Comparison of ENCODE assay signal across 12 mouse cellular contexts in the genomic region with DNA sequence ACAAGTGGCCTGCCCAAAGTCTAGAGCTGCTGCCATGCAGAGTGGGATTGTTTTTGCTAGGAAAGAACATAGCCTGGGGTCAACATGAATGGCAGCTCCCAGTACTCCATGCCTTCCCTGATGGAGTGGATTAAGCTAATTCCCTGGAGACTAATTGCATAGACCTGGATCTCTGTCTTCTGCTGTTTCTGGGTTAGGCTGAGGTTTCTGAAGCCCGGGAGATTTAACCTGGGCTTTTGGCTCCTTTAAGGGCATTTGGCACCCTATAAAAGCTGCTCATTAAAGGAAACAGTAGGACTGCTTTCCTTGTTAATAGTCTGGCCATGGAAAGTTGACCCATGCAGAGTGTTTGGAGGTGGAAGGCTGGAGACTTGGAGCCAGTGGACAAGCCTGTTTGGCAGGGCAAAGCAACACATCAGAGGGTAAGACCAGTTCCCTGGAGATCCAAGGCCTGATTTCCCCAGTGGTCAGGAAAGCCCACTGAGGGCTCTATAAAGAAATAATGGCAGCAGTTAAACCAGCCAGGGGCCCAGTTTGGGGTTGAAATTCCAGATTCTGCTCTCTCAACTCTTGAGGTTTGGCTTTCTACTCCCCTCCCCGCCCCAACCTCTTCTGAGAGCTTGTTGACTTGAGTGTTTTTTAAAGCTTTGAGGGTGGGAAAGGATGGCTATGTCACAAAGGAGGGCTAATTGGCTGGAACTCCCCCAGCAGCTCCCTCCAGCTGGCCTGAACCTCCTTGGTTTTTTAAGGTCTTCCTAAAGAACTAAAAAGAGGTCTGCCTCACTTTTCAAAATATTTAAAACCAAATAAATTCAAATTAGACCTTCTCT.
DNase-seq lines count a peak whose midpoint lies in the region; ATAC-seq lines count a peak whose summit lies in the region.
"Had no signal": no experiment of that assay in that cellular context is flagged by ENCODE, and none has a peak within 500 bp of the region (broad histone marks: within the 10 kb centered on the region; RNA-seq: fewer than 3 reads in every experiment).

No protein-coding gene starts in this region.

- H3K36me3 ChIP-seq in kidney, embryonic 15.5 days = no peaks in the 10 kb centered on the region
- no peaks in the 10 kb centered on the region for H3K36me3 ChIP-seq in limb, embryonic 15.5 days

- H3K9me3 ChIP-seq in kidney, embryonic 15.5 days (replicated peaks) = no peaks in the 10 kb centered on the region
- H3K9me3 ChIP-seq in limb, embryonic 15.5 days = no peaks in the 10 kb centered on the region

- H3K27ac ChIP-seq in kidney, embryonic 15.5 days = no peak overlapping the region
- no peak overlapping the region for H3K27ac ChIP-seq in limb, embryonic 15.5 days
- H3K27ac ChIP-seq: liver, embryonic 14.5 days had no signal

- no peak overlapping the region for H3K9ac ChIP-seq in kidney, embryonic 15.5 days
- no peak overlapping the region for H3K9ac ChIP-seq in limb, embryonic 15.5 days
- H3K9ac ChIP-seq: liver, embryonic 14.5 days had no signal

- no peak for ATAC-seq in kidney, embryonic 15.5 days (replicated peaks; ENCODE audit: low FRiP score)
- peak; percentile 55; the same call in 1 of the 2 replicates for ATAC-seq in limb, embryonic 15.5 days (ENCODE audit: insufficient number of reproducible peaks, low FRiP score, low TSS enrichment, low read depth)
- ATAC-seq: intestine, embryonic 16.5 days had no signal

- H3K4me2 ChIP-seq in kidney, embryonic 15.5 days = no peak overlapping the region
- no peak overlapping the region for H3K4me2 ChIP-seq in limb, embryonic 15.5 days

- H3K27me3 ChIP-seq in kidney, embryonic 15.5 days = no peaks in the 10 kb centered on the region
- no peaks in the 10 kb centered on the region for H3K27me3 ChIP-seq in limb, embryonic 15.5 days

- peaks cover 17% of the 10 kb centered on the region for H3K4me1 ChIP-seq in kidney, embryonic 15.5 days
- H3K4me1 ChIP-seq in limb, embryonic 15.5 days = peaks cover 14% of the 10 kb centered on the region

- WGBS in kidney, embryonic 15.5 days = 38% methylated on average over 2 of the region's 2 CpGs
- 28% methylated on average over 2 of the region's 2 CpGs for WGBS in limb, embryonic 15.5 days

- peak; percentile 19 for DNase-seq in kidney, postnatal 10 days
- DNase-seq in fibroblast of lung, adult 2 months (ENCODE audit: low read depth) = peak; percentile 36
- peak; percentile 47 to 80 for DNase-seq in layer of hippocampus, adult 8-10 months (ENCODE audit: low spot score in 2 of 2)
- DNase-seq in lung, postnatal 10 days = no peak
- no peak for DNase-seq in cerebellum, adult 18-20 months
- DNase-seq: cerebellum, postnatal 36 days; thymus, postnatal 36 days had no signal

- no peak overlapping the region for H3K4me3 ChIP-seq in kidney, embryonic 15.5 days (replicated peaks)
- H3K4me3 ChIP-seq in limb, embryonic 15.5 days = no peak overlapping the region
- H3K4me3 ChIP-seq: erythroblast, embryonic 14.5 days had no signal

Comparison
In these comparisons a context has a peak if more than half of its experiments do, and no peak if none do; other contexts are left out.
1. DNase-seq: peak in kidney, postnatal 10 days (single experiment), fibroblast of lung, adult 2 months (single experiment) and layer of hippocampus, adult 8-10 months (2 of 2); none in lung, postnatal 10 days (single experiment) and cerebellum, adult 18-20 months (0 of 2).